Mouse (Mus musculus) heart, adult 8-10 months (tissue): ENCODE data around the gene Col6a4. TPM values are rescaled to one million over a fixed set of nuclear protein-coding genes. Genes with fewer than 3 reads are reported as not detected.

Source experiments
- DNase-seq: peaks from one replicate; pipeline ENCODE4 v3.0.0; 2022; ENCODE audit warnings: low spot score
- total RNA-seq, 4 experiments: library from RNA; stranded (reverse); gene quantifications; 2 replicates each; pipeline ENCODE4 v1.2.4; 2022

Gene Col6a4
- total RNA-seq, 4 experiments from 2014 or later: not detected

DNA sequence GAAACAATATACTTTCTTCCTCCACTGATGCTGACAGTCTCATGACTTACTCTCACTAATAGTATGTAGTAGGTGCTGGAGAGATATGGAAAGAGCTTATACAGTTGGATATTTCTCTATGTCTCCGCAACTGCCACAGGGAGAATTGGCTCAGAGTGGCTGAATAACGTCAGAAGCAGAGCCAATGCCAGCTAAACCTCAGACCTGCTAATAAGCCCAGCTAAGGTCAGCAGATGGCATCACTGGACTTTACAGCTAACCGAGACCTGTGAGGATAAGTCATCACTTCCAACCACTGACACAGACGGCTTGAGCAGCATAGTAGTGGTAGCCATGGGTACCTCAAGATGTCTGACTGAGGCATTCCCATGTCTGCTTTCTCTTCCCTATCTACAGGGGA is 22.6 kb downstream of the Col6a4 start:
- DNase-seq: no peak

DNA sequence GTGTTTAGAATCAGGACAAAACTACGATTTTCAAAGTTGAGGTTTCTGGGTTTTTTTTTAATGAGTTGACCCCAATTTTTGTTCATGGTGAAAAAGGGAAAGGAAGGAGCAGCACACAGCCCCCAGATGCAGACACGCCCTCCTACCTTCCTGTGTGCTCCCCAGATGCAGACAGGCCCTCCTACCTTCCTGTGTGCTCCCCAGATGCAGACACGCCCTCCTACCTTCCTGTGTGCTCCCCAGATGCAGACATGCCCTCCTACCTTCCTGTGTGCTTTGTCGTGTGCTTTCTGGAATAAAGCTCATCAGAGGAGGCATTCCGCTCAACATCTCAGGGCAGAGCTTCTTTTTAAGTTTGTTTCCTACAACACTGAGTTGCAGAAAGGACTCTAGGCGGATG is 24.9 kb downstream of the Col6a4 start:
- DNase-seq: no peak

DNA sequence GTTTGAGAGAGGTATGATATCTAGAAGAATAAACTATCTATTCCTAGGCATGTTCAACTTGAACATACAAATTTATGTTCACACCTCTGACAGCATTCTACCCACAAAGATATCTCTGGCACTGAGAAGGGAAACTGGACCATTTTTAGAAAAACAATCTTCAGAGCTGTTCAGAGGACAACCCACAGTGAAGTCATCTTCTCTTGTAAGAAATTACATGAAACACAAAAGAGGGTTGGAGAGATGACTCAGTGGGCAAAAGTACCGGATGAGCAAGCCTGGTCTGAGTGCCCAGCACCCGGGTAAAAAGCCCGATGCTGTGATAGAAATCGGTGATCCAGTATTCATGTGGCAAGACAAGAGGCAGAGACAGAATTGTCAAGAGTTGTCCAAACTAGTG is 43.1 kb downstream of the Col6a4 start:
- no peak for DNase-seq

DNA sequence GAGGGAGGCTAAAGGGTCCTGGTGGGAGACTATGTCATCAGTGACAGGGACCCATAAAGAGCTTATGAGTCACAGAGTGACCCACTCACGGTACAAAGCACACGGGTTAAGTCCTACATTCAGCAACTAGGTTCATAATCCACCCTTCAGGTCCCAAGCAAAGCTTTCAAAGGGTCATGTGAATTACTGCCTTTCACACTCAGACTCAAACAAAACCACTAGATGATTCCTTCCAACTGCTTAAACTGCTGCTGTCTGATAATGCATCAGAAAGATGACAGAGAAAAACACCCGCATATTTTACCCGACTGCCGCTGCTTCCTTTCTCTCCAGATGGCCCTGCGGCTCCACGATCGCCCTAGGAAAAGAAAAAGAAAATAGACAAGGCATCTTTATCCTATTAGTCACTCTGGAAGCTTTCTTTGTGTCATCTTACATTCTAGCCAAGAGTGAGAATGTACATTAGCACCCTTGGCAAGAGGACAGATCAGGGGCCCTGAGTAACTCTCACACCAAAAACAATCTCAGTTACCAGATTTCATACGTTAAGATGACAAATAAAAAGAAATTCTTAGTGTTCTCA is 52.6 kb downstream of the Col6a4 start:
- no peak for DNase-seq

DNA sequence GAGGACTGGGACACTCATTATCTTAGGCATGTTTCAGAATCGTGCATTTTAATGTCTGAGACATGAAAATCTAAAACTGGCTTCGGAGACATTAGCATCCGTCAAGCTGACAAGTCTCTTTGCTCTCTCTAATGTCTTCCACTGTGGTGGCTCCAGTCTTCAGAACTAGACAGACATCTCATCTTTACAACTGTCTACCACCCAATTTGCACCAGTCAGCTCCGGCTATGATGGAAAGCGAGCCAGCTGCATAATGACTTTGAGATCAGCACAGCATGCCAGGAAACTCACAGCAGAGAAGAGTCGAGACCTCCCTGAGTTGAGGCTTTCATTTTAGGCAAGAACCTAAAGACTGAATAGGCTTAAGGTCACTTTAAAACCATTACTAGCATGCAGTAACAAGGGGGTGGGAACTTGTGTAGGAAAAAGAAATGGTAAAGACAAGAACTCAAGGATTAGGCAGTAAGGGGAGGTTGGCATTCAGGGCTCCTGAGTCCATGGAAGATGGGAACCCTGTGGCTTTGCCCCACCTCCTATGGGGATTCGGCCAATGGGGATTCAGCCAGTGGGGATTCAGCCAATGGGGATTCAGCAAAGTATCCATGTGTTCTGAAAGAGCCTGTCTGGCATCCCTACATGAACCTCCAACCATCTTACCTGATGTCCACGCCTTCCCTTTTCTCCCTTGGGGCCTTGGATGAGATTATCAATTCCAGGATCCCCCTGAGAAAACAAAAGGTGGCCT is 56.5 kb downstream of the Col6a4 start:
- no peak for DNase-seq

DNA sequence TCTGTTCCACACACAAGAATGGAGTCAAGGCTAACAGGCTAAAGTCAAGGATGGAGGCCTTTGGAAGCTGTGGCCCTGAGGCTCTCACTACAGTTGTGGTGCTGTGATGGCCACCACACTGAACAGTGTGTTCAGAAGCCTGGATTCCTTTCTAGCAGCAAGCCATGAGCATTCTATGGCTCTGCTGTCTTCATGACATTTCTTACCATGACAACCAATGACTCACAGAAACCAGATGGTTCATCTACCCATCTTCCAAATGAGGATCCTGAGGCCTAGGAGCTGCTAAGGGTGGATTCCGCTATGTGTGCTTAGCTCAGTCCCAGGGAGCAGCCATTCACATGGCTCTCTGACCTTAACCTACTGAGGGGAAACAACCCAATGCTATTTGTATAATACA is 57.3 kb downstream of the Col6a4 start:
- DNase-seq: no peak

DNA sequence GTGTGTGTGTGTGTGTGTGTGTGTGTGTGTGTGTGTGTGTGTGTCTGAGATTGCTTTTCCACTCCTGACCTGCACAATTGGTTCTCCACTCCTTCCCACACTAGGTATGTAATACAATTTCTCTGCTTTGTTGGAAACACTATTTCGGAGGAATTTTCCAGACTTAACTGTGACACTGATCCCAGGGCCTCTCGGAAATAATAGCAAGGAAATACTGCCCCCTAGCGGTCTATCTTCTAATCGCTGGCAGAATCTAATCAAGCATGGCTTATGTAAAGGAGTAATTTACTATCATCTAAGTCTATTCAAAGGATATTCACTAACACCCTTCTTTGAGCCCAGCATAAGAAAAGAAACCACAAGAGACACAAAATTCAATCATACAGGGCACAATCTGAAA is 57.7 kb downstream of the Col6a4 start:
- DNase-seq: peak; percentile 55

- DNase-seq: no peak
Measured at GRCm38 (mm10) chr9:106015666-106016065, 80.9 kb downstream of the Col6a4 start.

DNA sequence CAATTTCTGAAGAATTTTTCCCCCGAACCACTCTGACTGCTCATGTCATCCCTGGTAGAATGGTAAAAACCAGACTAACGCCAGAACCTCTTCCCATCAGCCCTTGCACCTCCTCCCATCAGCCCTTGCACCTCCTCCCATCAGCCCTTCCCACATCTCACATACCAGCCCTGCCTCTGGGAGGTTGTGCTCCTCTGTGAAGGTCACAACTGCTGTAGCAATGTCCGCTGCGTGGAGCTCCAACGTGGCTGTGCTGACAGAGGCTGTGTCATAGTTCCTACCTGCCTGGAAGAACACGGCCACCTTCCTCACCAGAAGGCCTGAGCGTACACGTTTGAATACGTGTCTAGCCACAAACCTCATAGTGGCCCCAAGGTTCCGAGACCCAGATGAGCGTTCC is 83.4 kb downstream of the Col6a4 start:
- no peak for DNase-seq

- DNase-seq: no peak
Measured at GRCm38 (mm10) chr9:105997955-105998354, 98.6 kb downstream of the Col6a4 start.

GRCm38 (mm10) chr9:105992425-105992824 is 104.2 kb downstream of the Col6a4 start:
- DNase-seq: no peak

GRCm38 (mm10) chr9:105990099-105990498 is 106.5 kb downstream of the Col6a4 start:
- DNase-seq: no peak

- DNase-seq: no peak
Measured at GRCm38 (mm10) chr9:105989468-105989867, 107.1 kb downstream of the Col6a4 start.

DNA sequence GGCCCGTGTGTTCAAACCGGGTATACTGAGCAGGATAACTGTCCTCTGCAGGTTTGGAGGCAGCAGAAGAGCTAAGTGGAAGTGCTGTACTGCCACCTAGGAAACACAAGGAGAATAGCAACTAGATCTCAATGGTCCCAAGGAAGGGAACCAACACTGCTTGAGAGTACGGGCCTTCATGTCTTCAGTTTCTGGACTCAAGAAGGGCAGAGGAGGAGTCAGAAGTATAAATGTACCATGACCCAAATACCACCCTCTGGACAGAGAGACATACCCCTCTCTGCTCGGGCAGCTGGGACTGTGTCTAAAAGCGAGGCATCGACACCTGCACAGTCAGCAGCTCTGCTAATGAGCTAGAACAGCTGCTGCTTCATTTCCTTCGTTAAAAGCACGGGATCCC is 108.5 kb downstream of the Col6a4 start:
- DNase-seq: peak; percentile 13

DNA sequence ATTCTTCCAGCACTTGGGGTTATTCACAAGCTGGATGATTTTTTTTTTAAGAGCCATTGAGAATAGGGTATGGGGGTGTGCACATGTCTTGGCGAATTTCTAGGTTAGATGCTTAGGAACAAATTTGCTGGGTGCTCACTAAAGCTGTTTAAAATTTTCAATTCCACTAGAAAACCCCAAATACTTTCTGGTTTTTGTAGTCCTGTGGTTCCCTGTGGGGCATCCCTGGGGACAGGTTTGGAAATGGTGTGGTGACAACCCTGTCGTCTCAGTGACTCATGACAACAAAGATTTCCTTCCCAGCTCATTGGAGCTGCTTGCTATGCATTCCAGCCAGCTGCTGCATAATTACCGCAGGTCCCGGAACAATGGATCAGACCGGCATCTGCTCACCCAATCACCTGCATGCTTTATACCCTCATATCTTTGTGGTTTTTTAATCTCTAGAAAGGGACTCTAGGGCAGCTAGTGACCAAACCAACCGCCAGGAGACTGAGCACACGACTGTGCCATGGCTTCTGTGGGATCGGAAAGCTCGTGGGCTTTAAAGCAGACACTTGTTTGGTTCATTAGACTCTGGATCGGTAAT is 111.6 kb downstream of the Col6a4 start:
- no peak for DNase-seq

- DNase-seq: no peak
Measured at GRCm38 (mm10) chr9:105978479-105978878, 118.1 kb downstream of the Col6a4 start.

GRCm38 (mm10) chr9:105976871-105977270 is 119.7 kb downstream of the Col6a4 start:
- DNase-seq: no peak

GRCm38 (mm10) chr9:105976314-105976713 is 120.3 kb downstream of the Col6a4 start:
- DNase-seq: no peak

DNA sequence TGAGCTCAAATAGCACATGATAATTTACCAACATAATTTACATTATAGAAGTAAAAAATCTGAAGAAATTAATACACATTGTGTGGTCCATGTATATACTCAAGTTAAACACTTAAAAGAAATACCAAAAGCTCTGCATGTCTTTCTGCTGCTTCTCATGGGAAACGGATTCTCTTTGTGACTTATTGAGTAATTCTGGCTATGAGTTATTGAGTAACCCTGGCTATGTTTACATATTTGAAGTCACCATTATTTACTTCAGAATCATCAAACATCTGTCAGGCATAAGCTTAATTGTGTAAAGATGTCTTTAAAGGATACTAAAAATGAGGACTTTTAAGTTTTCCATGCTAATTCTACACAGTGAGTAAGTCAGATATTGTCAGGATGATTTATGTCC is 122.8 kb downstream of the Col6a4 start:
- no peak for DNase-seq

- DNase-seq: no peak
Measured at GRCm38 (mm10) chr9:105972031-105972430, 124.6 kb downstream of the Col6a4 start.

DNA sequence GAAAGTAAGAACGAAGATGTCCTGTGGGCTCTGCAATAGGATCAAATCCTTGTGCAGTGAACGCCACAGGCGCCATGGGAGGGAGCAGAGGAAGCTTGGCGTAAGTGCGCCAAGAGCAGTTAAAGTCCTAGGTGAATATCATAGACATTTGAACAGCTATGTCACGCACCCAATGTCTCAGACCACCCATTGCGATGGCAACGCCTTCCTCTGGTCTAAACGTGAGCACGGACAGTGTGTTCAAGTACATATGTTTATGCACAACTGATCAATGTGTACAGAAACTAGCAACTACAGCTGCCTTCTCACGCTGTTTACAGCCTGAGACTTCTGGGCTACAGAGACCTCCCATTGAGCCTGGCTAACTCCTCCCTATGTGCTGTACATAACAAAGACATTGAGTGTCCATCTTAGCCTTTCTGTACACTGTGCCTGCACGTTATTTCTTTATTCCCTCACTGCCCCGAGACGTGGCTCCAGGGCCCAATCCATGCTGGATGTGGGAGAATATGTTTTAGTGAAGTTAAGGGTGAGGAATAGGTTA is 125.2 kb downstream of the Col6a4 start:
- DNase-seq: no peak

GRCm38 (mm10) chr9:105970901-105971300 is 125.7 kb downstream of the Col6a4 start:
- no peak for DNase-seq

DNA sequence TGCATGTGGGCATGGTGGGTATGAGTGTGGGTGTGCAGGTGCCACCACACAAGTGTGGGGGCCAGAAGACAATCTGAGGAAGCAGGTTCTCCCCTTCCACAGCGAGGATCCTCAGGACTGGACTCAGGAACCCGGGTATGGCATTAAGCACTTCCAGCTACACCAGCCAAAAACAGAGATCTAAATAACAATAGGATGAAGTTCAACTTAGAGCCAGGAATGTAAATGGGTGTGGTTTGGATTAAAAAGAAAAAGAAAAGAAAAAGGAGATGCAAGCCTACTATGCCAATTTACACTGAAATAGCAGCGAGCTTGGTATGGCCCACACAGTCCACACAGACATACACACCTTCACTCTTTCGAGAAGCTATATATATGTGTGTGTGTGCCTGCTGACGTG is 128.6 kb downstream of the Col6a4 start:
- no peak for DNase-seq
